Mouse (Mus musculus) liver, postnatal 0 days (tissue): ENCODE results near the gene D430041D05Rik.

Source experiments
- CTCF ChIP-seq: sonication (generic); IDR thresholded peaks from 2 replicates; pipeline ENCODE4 v1.5.1; 2016; ENCODE audit warnings: antibody characterized with exemption, low read depth
- EP300 ChIP-seq: IDR thresholded peaks from 2 replicates; pipeline ENCODE4 v1.6.1; 2016; ENCODE audit warnings: antibody characterized with exemption, low read depth, mild to moderate bottlenecking

DNA sequence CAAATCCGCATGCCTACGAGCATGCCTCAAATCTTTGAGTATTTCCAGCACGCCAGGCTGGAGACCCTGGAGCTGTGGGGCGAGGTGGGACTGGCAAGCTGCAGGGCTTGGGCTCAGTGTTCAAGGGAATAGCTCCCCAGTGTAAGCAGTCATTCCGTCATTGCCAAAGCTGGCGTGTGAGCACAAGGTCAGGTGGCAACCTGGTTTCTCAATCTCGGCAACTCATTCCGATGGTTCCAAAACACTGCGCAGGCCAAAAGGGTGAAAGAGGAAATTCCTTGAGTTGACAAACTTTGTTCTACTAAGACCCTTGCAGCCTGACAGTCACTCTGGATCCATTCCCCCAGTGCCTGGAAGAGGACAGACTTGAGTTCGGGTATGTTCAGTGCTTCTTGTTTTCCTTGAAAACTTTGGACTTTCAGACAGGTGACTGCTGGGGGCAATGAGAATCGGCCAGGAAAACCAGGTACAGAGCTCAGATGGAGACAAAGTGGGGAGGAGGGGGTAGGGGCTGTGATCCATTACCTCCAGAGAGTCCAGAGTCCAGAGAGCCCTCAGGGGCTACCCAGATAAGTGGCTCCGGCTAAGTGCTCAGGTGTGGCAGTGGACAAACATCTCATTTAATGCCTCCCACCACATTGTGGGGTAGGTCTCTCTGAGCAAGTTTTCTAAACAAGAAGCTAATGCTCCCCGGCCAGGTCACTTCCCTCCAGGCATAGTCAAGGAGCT lies 281.8 kb downstream of the D430041D05Rik start:
- no peak for TF ChIP-seq CTCF
- TF ChIP-seq EP300: peak; percentile 50; the same call in 1 of the 2 replicates
